Mouse (Mus musculus) small intestine, adult 2 months (tissue): ENCODE results near the gene Cherp.

ENCODE experiments used
- CTCF ChIP-seq: fragments of 200-500 bp; IDR thresholded peaks from 2 replicates; pipeline ENCODE4 v1.5.1; 2012; ENCODE audit warnings: low read depth, mild to moderate bottlenecking, control low read depth, inconsistent platforms, low read length, moderate library complexity, mixed read lengths; ENCODE audit not compliant: insufficient replicate concordance, insufficient read length; ENCODE audit errors: extremely low read depth
- POLR2A ChIP-seq: fragments of 200-500 bp; IDR thresholded peaks from 2 replicates; pipeline ENCODE4 v1.6.1; 2012; ENCODE audit warnings: low read depth, mild to moderate bottlenecking, control low read depth, inconsistent platforms, low read length, moderate library complexity

DNA sequence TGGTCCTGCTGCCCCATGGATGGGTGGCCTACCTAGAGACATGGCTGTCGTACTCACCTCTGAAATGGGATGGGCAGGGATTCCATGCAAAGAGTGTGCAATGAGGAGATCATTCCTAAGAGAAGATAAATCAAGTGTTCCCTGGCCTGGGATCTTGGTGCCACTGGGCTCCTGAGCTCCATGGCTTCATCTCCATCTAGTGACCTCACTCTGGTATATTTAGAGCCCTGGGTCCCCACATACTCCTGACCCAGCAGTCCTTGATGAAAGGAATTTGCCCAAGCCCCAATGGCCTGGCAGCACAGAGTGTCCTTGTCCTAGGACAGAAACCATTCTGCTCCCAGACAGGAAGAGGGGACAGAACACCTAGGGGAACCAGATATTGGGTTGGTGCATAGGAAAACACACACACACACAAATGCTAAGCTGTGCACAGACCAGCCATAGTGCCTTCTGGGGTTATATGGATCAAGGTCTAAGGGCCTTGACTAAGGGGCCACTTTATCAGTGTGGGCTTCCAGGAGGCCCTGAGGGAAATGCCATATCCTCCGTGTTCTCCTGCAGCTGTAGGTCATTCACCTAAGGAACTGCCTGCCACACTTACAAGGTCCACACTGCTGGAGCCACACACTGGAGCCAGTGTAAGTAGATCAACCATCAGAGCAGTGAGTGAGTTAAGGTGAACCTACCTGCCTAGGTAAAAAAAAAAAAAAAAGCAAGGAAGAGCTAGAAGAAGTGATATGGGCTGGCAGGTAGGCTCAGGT lies 24.7 kb upstream of the Cherp start:
- no peak for TF ChIP-seq CTCF
- TF ChIP-seq POLR2A, result no peak
